Mouse (Mus musculus): ENCODE results near the gene Rbm8a. TPM values are rescaled to one million over a fixed set of nuclear protein-coding genes. Genes with fewer than 3 reads are reported as not detected.

Gene Rbm8a
- total and polyA plus RNA-seq, 3 experiments: 8.4 to 33.9 (median 29.5) TPM

- no peak overlapping the region for H3K9ac ChIP-seq (ENCODE audit: low read depth, low read length)
- H3K27ac ChIP-seq: no peak overlapping the region
- no peaks in the 10 kb centered on the region for H3K27me3 ChIP-seq (ENCODE audit: control insufficient read depth, insufficient read depth, low read length)
- H3K4me1 ChIP-seq (ENCODE audit: control insufficient read depth, insufficient read depth, low read length): no peaks in the 10 kb centered on the region
- DNase-seq: no peak
- peaks cover 3% of the 10 kb centered on the region for H3K79me2 ChIP-seq (replicated peaks; ENCODE audit: control insufficient read depth, insufficient read depth, low read length)
- TF ChIP-seq EP300 (IDR thresholded peaks at IDR 0.05; ENCODE audit: insufficient read depth, low read depth, low read length) (no peak), CTCF (IDR thresholded peaks at IDR 0.05) (no peak), POLR2A (IDR thresholded peaks at IDR 0.05; ENCODE audit: insufficient read depth, low read depth, low read length) (no peak)
- no peaks in the 10 kb centered on the region; the same call in 1 of the 2 replicates for H3K36me3 ChIP-seq (ENCODE audit: control insufficient read depth, insufficient read depth, low read length)
- no peak overlapping the region for H3K4me3 ChIP-seq
- intact Hi-C loops (cut with DNase I): no loop called here
- WGBS: 78% methylated on average over 3 of the region's 3 CpGs
Observed at GRCm38 (mm10) chr3:96617941-96618340, 11.8 kb upstream of the Rbm8a start.

- Histone ChIP-seq H3K4me1 (ENCODE audit: control insufficient read depth, insufficient read depth, low read length) (no peaks in the 10 kb centered on the region), H3K27ac (no peak overlapping the region), H3K4me3 (no peak overlapping the region), H3K36me3 (ENCODE audit: control insufficient read depth, insufficient read depth, low read length) (no peaks in the 10 kb centered on the region), H3K27me3 (ENCODE audit: control insufficient read depth, insufficient read depth, low read length) (no peaks in the 10 kb centered on the region), H3K9ac (ENCODE audit: low read depth, low read length) (no peak overlapping the region), H3K79me2 (replicated peaks; ENCODE audit: control insufficient read depth, insufficient read depth, low read length) (no peaks in the 10 kb centered on the region; the same call in 1 of the 2 replicates)
- no peak for DNase-seq
- WGBS: 90% methylated on average over 4 of the region's 4 CpGs
- intact Hi-C loops (cut with DNase I): no loop called here
- no peak for TF ChIP-seq POLR2A (IDR thresholded peaks at IDR 0.05; ENCODE audit: insufficient read depth, low read depth, low read length)
- TF ChIP-seq CTCF (IDR thresholded peaks at IDR 0.05): no peak
- no peak for TF ChIP-seq EP300 (IDR thresholded peaks at IDR 0.05; ENCODE audit: insufficient read depth, low read depth, low read length)
Observed at GRCm38 (mm10) chr3:96623201-96623600, 6.5 kb upstream of the Rbm8a start.

GRCm38 (mm10) chr3:96632058-96632457, 2.3 kb downstream of the Rbm8a start:
- Histone ChIP-seq H3K36me3 (ENCODE audit: control insufficient read depth, insufficient read depth, low read length) (peaks cover 12% of the 10 kb centered on the region; the same call in 1 of the 2 replicates), H3K79me2 (replicated peaks; ENCODE audit: control insufficient read depth, insufficient read depth, low read length) (peaks cover 1% of the 10 kb centered on the region; the same call in 1 of the 2 replicates), H3K4me1 (ENCODE audit: control insufficient read depth, insufficient read depth, low read length) (peaks cover 7% of the 10 kb centered on the region), H3K9ac (ENCODE audit: low read depth, low read length) (no peak overlapping the region), H3K4me3 (no peak overlapping the region), H3K27ac (no peak overlapping the region), H3K27me3 (ENCODE audit: control insufficient read depth, insufficient read depth, low read length) (no peaks in the 10 kb centered on the region)
- intact Hi-C loops (cut with DNase I): no loop called here
- TF ChIP-seq EP300 (IDR thresholded peaks at IDR 0.05; ENCODE audit: insufficient read depth, low read depth, low read length) (no peak), POLR2A (IDR thresholded peaks at IDR 0.05; ENCODE audit: insufficient read depth, low read depth, low read length) (no peak), CTCF (IDR thresholded peaks at IDR 0.05) (no peak)
- no peak for DNase-seq

- Histone ChIP-seq H3K4me3 (no peak overlapping the region), H3K79me2 (replicated peaks; ENCODE audit: control insufficient read depth, insufficient read depth, low read length) (peaks cover 1% of the 10 kb centered on the region; the same call in 1 of the 2 replicates), H3K9ac (ENCODE audit: low read depth, low read length) (no peak overlapping the region), H3K27ac (no peak overlapping the region), H3K4me1 (ENCODE audit: control insufficient read depth, insufficient read depth, low read length) (peaks cover 7% of the 10 kb centered on the region), H3K36me3 (ENCODE audit: control insufficient read depth, insufficient read depth, low read length) (peaks cover 12% of the 10 kb centered on the region; the same call in 1 of the 2 replicates), H3K27me3 (ENCODE audit: control insufficient read depth, insufficient read depth, low read length) (no peaks in the 10 kb centered on the region)
- WGBS: 69% methylated on average over 1 of the region's 1 CpGs
- intact Hi-C loops (cut with DNase I): no loop called here
- TF ChIP-seq EP300 (IDR thresholded peaks at IDR 0.05; ENCODE audit: insufficient read depth, low read depth, low read length) (no peak), CTCF (IDR thresholded peaks at IDR 0.05) (no peak), POLR2A (IDR thresholded peaks at IDR 0.05; ENCODE audit: insufficient read depth, low read depth, low read length) (no peak)
- no peak for DNase-seq
Observed at GRCm38 (mm10) chr3:96634015-96634414, 4.3 kb downstream of the Rbm8a start.

- intact Hi-C loops (cut with DNase I): no loop called here
- no peaks in the 10 kb centered on the region for H3K27me3 ChIP-seq (ENCODE audit: control insufficient read depth, insufficient read depth, low read length)
- H3K27ac ChIP-seq: peak within 1 kb of the TSS; percentile 94
- peaks cover 12% of the 10 kb centered on the region; the same call in 1 of the 2 replicates for H3K36me3 ChIP-seq (ENCODE audit: control insufficient read depth, insufficient read depth, low read length)
- peaks cover 1% of the 10 kb centered on the region; the same call in 1 of the 2 replicates for H3K79me2 ChIP-seq (replicated peaks; ENCODE audit: control insufficient read depth, insufficient read depth, low read length)
- peaks cover 7% of the 10 kb centered on the region for H3K4me1 ChIP-seq (ENCODE audit: control insufficient read depth, insufficient read depth, low read length)
- 1% methylated on average over 60 of the region's 60 CpGs for WGBS
- TF ChIP-seq POLR2A (IDR thresholded peaks at IDR 0.05; ENCODE audit: insufficient read depth, low read depth, low read length) (peak; percentile 75), CTCF (IDR thresholded peaks at IDR 0.05) (peak; percentile 68), EP300 (IDR thresholded peaks at IDR 0.05; ENCODE audit: insufficient read depth, low read depth, low read length) (0 out of 2 replicates have a peak, but pooled peaks have one; percentile 26)
- H3K9ac ChIP-seq (ENCODE audit: low read depth, low read length): peak within 1 kb of the TSS; percentile 94
- H3K4me3 ChIP-seq: peak within 1 kb of the TSS; percentile 95
- peak; percentile 93 to 96 for DNase-seq
Observed at GRCm38 (mm10) chr3:96634928-96635879, 5.5 kb downstream of the Rbm8a start, which contains the start of the genes Pex11b and Gm42957. Gene Pex11b, plus strand, starts transcription at chr3:96635376. Gene Gm42957, plus strand, starts transcription at chr3:96635474.

All from heart, adult 2 months (tissue).